Mouse (Mus musculus) C2C12 (cell line): ENCODE measurements around the gene Sec14l2.

Experiments
- CEBPB ChIP-seq: IDR thresholded peaks from one replicate; pipeline ENCODE4 v1.6.1; 2011; ENCODE audit warnings: low read depth, mild to moderate bottlenecking, control low read depth, moderate library complexity
- CTCF ChIP-seq: IDR thresholded peaks from one replicate; pipeline ENCODE4 v1.5.1; 2011; ENCODE audit not compliant: control insufficient read depth, insufficient read depth, insufficient read length
- FOSL1 ChIP-seq: IDR thresholded peaks from one replicate; pipeline ENCODE4 v1.8.0; 2011; ENCODE audit warnings: mild to moderate bottlenecking, low read length; ENCODE audit not compliant: poor library complexity, insufficient read depth, severe bottlenecking
- MYOD1 ChIP-seq: IDR thresholded peaks from one replicate; pipeline ENCODE4 v1.6.1; 2011; ENCODE audit warnings: low read depth; ENCODE audit not compliant: control insufficient read depth, insufficient read length
- USF1 ChIP-seq: IDR thresholded peaks from one replicate; pipeline ENCODE4 v1.6.1; 2011; ENCODE audit warnings: low read depth, mild to moderate bottlenecking, control low read depth, moderate library complexity

GRCm38 (mm10) chr11:4142352-4142751 is 19.1 kb upstream of the Sec14l2 start:
- TF ChIP-seq CTCF (no peak), FOSL1 (no peak), MYOD1 (no peak), USF1 (no peak), CEBPB (no peak)
